Mouse (Mus musculus) small intestine, adult 2 months (tissue): ENCODE results near the gene Gm10354.
"Not testable (repeated sequence)": the region's sequence is repeated elsewhere in the genome, so short reads cannot be mapped to it uniquely, and the experiment has no call there.

Source experiments
- CTCF ChIP-seq: fragments of 200-500 bp; IDR thresholded peaks from 2 replicates; pipeline ENCODE4 v1.5.1; 2012; ENCODE audit warnings: low read depth, mild to moderate bottlenecking, control low read depth, inconsistent platforms, low read length, moderate library complexity, mixed read lengths; ENCODE audit not compliant: insufficient replicate concordance, insufficient read length; ENCODE audit errors: extremely low read depth
- POLR2A ChIP-seq: fragments of 200-500 bp; IDR thresholded peaks from 2 replicates; pipeline ENCODE4 v1.6.1; 2012; ENCODE audit warnings: low read depth, mild to moderate bottlenecking, control low read depth, inconsistent platforms, low read length, moderate library complexity

GRCm38 (mm10) chr5:14945524-14945923, 33.2 kb downstream of the Gm10354 start:
- TF ChIP-seq CTCF, POLR2A: not testable (repeated sequence)
